Mouse (Mus musculus) heart, adult 2 months (tissue): Measurements from ENCODE around the gene Fbxo17.

Source experiments
- CTCF ChIP-seq: fragments of 200-600 bp; IDR thresholded peaks from 2 replicates; pipeline ENCODE4 v1.8.1; 2022; ENCODE audit warnings: antibody characterized with exemption, mild to moderate bottlenecking, moderate library complexity
- EP300 ChIP-seq: fragments of 200-500 bp; IDR thresholded peaks from 2 replicates; pipeline ENCODE4 v1.6.1; 2011; ENCODE audit warnings: low read depth, low read length, control low read depth; ENCODE audit not compliant: insufficient read depth
- POLR2A ChIP-seq: fragments of 200-500 bp; IDR thresholded peaks from 2 replicates; pipeline ENCODE4 v1.6.1; 2011; ENCODE audit warnings: mild to moderate bottlenecking, low read depth, low read length, control low read depth; ENCODE audit not compliant: insufficient read depth

DNA sequence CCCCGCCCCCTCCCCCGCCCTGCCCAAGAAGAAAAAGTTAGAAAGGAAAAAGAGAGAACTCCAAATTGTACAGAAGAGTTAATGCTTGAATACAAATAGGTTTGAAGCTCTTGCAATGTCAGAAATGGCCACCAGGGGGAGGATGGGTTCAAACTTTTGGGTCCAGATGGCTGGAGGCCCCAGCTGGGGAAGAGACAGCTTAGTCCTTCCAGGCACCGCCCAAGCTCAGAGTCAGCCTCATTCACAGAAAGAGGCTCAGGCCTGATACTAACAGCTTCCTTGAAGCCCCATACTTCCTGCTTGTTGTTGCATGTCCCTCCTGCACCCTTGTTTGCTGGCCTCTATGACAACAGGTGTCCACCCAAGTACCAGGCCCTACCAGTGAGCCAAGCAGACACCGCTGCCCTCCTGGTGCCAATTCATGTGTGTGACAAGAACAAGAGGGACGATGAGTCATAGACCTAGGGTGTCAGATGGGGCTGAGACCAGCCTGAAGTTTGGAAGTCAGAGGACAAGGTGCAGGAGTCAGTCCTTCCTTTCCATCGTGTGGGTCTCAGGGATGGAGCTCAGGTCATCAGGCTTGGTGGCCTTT, 63.6 kb downstream of the Fbxo17 start:
- TF ChIP-seq CTCF, result peak; percentile 78
- TF ChIP-seq POLR2A, result no peak
- TF ChIP-seq EP300, result peak; percentile 79; the same call in 1 of the 2 replicates
